Mouse (Mus musculus) brain, embryonic 18.5 days (tissue): ENCODE data around the gene Pde4d.
"Not testable (repeated sequence)": the region's sequence is repeated elsewhere in the genome, so short reads cannot be mapped to it uniquely, and the experiment has no call there.

Source experiments
- DNase-seq: peaks from one replicate; pipeline ENCODE4 v3.0.0-alpha.2; 2012; ENCODE audit warnings: low read depth, low spot score

Pde4d gene

DNA sequence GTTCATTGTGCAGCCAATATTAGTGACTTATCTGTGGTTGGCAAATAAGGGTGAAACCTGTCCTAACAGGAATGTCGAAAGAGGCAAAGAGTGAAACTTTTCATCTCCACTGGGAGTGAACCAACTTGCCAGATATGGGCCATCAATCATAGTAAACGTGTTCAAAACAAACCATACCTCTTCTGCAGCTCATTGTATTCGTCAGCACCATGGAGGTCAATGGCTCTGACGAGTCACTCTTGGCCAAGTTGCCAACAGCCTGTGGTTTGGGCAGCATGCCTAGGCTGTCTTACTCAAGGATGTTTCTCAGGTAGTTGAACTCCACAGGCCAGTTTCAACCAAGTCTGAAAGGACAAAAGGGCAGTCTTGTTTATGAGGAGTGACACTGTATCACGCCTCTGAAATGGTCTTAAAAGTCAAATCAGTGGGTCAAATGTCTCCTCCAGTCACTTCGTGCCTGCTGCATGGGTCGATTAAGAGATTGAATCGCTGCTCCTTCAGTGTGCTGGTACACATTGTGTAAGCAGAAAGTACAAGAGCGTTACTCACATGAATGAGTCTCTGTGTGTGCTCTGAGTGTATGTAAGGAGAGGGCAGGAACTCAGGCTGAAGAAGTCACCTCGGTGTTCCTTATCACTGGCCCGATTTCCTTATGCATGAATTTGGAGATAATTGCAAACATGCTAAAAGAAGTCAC, 1431.6 kb downstream of the Pde4d start:
- DNase-seq: no peak

DNA sequence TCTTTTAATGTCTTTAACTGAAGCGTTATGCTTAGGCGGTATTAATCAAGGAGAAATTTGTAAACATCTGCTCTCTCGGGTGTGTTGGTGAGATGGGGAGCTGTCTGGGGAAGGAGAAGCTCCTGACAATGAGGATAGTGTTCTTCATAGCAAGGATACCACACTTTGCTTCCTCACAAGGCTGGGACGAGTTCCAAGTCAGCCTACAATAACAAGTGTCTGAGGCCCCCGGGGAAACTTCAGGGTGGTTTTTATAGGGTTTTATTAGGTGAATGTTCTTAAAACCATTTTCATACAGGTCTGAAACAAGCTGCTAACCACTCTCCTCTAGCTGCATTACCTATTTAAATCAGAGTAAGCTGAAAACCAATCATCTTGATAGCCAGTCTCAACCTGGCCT, 1433.9 kb downstream of the Pde4d start:
- DNase-seq: no peak

DNA sequence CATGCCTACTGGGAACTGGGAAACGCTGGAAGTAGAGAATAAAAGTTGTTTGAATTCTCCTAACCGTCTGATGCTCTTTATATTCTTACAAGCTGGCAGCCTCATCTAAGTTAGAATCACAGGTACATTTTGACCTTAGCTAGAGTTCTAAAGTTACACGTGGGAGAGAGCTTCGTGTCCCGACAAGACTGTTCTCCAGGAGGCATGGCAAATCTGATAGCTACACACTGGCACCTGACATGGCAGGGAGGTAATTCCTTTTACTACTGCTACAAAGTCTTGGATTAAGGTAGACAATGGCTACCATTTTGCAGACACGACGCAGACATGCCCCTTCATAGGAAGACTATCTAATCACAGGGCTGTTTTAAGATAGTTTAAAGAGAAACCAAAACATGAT, 1435.1 kb downstream of the Pde4d start:
- DNase-seq: no peak

DNA sequence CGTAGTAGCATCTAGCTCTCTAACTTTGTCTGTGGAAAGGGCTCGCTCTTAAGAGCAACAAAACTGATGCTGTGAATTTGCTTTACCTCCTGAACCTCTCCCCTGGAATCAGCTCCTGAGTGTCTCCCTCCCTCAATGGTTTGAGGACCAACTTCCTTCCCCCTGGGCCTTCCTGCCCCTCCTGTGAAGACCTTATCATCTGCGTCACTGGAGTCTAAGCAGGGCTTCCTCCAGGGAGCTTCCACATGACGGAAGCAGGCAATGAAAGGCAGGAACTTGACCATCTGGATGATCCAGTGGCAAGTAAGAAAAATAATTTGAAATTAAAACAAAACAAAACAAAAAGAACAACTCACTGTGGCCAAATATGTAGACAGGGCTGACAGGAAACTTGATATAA, 1438.5 kb downstream of the Pde4d start:
- DNase-seq: no peak

DNA sequence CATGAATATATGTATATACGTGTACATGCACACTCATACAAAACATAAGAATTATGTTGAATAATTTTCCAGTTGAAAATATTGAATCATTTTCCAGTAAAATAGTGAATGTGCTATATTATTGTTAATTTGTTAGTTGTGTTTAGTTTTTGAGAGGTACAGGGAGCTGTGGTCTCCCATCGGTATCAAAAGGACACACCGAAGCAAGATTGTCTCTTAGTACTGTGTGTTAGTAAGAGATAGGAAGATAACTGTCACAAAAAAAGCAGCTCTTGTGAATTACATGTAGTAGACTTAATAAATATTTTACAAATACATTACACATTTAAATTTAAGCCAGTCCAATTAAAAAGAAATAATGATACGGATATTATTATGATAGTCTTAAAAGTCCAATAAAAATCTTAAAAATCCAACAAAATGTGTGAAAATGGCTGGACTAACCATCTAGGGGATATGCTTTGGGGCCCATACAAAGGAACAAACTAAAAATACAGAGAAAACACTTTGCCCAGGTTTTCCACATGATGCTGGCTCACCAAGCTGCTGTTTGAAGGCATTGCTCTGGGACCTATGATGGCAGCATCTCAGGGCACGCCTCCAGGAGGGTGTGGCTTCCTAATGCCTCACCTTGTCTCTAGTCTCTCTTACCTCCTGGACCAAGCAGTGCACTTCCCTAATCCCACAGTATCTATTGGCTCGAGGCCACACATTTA, 1441.6 kb downstream of the Pde4d start:
- DNase-seq: no peak

DNA sequence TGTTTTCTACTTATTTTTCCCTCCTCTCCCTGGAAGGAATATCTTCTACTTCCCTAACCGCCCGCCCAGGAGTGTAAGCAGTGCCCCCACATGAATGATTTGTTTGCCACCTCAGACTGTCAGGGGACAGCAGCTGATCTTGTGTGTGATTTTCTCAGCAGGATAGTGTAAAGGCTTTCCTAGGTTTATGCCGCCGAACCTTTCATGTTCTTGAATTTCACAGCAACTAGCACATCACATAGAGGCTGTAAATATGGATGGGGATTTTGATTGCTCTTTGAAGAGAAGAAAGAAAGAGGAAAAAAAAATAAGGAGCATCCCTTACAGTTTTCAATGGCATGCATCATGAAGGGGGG, 1442.1 kb downstream of the Pde4d start:
- DNase-seq: no peak

DNA sequence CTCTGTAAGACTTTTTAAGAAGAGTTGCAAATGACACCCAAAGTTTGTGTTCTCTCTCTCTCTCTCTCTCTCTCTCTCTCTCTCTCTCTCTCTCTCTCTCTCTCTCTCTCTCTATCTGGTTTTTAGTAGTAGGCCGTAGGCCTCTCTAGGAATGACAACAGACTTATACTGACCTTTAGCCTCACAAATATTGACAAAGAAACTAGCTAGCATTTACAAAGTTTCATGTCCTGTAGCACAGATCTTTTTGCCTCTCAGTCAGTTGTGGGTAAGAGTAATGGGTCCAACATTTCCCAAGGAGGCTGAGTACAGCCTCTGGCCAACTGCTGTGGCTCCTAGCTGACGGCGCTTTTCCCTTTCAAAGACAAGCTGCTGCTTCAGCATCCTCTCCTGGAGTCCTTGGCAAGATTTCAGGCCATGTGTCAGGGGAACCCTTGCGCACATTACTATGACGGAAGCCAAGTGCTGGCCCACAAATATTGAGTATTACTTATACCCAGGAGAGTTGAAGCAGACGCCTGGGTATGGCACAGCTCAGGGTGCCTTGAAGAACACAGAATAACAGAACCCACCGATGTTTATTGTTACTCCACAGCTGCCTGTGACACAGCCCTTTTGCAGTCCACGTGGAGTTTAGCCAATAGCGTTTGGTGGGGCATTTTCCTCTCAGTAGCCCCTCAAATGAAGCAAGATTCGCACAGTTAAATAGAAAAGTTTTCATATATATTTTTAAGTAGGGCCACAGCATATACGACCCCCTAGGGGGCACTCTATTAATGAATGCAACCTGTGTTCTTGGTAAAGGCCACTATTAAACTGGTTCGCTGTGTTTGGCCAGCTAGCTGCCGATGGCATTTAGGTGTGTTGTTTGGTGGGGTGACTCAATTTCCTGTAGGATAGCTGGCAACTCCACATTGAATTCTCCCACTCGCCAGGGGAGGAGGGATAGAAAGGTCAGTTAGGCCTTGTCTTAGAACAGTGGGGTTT, 1450.0 kb downstream of the Pde4d start:
- no peak for DNase-seq

DNA sequence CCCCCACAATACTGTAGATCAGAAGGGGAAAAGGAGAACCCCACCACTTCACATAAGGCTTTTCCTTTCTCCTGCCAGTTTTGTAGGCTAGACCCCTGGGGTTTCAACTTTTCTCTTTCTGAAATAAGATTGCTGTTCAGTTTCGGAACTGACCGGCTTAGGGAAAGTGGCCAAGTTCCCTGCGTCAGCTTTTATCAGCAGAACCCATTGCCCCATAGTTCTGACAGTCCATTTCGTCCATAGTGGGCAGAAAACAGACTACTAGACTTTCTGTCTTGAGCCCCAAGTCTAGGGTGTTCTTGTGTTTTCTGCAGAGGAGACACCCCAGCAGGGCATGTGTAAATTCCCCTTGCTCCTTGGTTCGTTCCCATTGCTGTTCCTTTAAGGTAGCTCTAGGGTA, 1452.1 kb downstream of the Pde4d start:
- no peak for DNase-seq

DNA sequence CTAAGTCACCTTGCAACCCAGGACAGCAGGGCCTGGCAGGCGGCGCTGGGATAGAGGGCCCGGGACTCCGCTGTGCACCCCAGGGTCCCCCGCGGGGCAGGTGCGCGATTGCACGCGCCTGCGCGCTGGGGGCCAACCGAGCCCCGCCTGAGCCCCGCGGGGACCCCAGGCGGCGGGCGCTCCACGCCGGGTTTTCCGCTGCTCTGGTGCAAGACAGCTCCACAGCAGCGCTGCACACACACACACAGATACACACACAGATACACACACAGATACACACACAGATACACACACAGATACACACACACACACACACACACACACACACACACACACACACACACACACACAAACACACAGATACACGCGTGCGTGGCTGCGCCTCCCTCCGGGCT, 1452.7 kb downstream of the Pde4d start:
- not testable (repeated sequence) for DNase-seq

DNA sequence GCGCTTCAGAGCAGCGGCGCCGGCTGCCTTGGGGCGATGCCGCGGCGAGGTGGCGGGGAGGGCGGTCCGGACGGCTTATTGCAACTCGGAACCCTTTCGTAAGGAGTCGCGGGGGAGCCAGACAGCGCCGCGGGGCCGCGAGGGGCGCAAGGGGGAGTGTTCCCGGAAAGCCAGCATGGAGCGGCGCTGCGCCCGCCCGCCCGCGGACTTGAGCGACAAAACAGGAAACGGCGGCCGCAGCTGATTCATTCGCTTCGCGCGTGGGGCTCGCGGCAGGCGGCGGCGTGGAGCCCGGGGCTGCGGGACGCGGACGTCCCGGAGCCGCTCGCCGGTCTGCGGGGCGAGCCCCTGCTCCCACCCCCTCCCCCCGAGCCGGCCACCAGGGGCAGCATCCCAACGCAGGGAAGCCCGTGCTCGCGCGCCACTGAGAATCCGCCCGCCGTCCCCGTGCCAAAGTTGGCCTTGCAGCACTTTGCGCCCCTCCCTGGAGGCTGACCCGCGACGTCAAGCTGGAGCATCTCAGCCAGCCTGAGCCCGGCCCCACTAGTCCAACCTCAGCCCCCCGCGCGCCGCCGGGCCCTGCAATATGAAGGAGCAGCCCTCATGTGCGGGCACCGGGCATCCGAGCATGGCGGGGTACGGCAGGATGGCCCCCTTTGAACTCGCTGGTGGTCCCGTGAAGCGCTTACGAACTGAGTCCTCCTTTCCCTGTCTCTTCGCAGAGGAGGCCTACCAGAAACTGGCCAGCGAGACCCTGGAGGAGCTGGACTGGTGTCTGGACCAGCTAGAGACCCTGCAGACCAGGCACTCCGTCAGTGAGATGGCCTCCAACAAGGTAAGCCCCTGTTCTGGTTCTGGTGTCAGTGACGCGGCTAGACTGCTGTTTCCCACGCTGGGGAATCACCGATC, 1453.4 kb downstream of the Pde4d start:
- no peak for DNase-seq

DNA sequence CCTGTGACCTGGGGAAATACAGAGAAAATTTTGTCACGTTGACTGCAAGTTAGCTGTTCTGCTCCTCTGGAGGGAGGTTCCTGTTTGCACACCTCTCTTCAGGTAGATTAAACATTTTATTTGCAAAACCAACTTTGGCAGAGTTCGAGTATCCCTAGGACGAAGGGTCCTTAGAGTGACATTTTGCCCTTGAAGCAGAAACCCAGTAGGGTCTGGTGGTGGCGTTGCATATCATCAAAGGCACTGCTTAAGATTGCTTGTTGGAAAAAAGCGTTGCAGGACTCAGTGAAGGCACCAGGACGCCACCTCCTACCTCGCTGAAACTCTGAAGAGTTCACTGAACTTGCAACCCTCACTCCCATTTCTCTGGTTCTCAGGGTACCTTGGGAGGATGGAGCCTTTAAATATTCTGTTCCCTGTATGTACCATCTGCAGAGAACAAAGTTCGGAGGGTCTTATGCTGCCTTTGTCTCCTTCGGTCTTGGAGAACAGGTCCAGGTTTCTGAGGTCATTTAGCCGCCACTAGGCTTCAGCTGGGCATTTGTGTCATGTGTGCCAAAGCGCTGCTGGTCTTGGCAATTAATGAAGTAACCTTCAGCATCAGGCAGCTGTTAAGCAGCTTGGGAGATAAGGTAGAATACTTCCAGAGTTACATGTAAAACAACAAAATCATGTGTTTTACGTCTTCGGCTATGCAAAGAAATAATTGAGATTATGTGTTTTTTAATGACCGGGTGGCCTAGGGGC, 1454.2 kb downstream of the Pde4d start:
- no peak for DNase-seq

DNA sequence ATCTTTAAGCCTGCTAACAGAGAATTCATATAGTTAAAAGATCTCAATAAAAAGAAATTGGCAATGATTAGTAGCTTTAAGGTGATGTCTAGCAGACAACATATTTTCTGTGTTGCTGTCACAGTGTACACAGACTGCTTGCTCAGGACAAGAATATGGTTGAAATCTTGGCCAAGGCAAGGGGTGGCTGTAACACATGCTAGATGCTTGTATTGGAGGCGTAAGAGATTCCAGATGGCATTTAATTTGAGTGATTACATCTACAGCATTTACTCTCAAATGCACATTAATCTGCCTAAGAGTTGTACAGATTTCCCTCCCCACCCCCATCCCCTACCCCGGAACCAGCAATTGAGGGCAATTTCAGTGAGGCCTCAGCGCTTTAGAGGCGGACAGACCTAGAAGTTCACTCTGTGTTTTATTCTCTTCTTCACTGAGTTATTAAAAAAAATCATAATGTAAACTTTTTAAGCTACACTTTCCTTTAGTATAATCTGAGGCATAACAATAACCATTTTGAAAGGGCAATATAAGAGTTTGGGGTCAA, 1456.7 kb downstream of the Pde4d start:
- no peak for DNase-seq

DNA sequence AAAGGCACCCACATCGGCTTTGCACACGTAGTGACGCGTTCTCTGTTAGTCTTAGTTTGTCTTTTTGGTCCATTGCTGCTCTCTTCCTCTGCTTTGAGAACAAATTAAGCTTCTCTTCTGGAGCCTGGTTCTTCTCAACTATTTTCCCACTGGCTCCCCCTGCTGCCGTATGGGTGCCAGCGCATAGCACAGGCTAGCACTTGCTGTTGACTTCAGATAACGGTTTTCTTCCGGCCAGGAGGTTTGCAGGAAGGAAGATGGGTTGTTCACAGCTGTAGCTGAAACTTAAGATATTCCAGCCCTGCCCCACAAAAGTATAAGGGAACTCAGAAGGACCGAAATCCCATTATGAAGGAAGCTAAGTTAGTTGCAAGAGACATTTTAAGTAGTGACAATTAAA, 1457.9 kb downstream of the Pde4d start:
- DNase-seq: no peak

DNA sequence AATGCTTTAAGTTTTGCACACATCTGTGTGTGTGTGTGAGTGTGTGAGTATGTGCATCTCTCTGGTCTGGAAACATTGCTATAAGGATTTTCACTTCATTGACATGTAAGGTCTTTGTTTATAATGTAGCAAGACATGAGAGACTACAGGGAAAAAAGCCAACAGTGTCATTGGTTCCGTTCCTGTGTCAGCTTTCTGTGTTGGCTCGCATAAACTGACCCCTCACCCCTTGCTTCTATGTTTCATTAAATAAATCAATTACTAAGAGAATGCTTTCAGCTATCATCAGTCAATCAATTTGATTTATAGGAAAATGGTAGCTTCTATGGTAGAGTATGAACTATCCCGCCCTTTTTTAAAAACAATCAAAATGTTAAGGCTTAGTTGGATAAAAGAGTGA, 1458.6 kb downstream of the Pde4d start:
- no peak for DNase-seq

DNA sequence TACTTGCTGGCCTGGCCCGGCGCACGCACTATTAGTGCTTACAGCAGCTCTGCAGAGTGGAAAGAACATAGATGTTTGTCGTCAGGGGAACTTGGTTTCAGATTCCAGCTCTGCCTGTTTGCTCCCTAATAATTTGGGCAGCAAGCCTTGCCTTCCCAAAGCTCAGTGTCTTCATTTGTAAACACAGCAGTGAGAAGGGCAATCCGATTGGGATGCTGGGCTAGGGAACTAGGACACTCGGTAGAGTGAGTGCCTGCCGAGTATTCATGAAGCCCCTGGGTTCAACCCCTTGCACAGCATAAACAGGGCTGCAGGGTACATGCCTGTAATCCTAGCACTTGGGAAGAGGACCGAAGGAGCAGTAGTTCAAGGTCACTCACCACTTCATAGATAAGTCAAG, 1459.4 kb downstream of the Pde4d start:
- no peak for DNase-seq

DNA sequence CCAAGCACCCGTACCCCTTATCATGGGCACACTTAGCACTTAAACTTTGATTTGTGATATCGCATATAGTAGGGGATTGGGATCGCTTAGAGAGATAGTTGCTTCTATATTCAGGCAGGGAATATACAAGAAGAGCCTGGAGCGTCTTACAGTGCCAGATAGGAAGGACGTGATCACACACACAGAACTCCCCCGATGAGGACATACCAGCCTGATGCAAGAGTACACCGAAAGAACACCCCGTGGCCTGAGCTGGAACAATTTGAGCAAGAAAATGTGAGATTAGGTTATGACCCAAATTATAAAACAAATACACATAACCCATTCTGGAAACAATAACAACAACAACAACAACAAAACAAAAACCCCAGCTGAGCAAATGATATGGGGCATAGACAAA, 1461.2 kb downstream of the Pde4d start:
- no peak for DNase-seq

DNA sequence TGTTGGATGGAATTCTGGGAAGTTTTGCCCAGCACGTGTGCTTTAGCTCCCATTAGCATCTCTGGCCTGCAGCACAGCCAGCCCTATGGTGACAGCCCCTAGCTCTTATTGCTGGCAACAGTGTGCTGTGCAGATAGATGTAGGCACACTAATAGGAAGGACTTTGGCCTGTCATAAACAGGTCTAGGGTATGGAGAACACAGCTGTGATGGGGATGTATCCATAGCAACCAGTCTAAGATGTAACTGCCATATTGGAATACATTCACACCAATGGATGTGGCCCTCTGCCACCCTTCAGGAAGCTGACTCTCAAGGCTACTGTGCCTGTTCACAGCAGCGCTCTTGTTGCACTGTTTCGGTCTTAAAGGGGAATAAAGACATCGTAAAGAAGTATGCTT, 1462.9 kb downstream of the Pde4d start:
- DNase-seq: no peak

DNA sequence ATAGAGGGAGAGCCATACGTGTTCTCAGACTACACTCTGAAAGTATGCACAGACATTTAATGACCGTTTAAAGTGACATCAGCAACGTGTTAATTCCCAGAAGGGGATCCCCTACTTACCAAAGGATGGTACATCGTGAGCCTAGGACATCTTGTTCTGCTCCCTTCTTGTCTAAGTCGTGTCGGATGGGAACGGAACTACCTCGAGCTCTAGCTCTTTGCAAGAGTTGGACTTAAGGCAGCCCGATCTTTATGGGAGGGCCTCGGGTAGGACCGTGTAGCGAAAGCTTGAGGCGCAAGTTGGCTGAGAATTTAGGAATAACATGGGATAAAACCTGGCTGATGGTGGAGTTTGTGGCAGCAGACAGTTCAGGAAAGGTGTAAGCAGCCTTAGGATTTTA, 1464.5 kb downstream of the Pde4d start:
- no peak for DNase-seq

DNA sequence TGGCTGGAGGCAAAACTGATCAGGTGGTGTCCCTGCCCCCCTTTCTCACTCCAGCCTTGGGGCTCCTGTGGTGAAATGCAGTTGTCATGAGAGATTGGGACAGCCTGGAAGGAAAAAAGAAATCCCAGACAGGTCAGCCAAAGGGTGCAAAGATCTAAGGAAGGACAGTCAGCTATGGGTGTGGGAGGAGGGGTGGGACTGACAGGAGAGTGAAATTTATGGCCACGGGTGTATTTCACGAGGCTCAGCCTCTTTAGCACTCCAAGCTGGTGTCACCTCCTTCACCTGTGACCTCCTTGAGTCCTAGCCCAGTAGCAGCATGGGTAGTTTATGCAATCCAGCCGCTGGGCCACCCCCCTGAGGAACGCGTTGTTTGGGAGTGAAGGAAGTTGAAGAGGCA, 1465.1 kb downstream of the Pde4d start:
- DNase-seq: no peak

DNA sequence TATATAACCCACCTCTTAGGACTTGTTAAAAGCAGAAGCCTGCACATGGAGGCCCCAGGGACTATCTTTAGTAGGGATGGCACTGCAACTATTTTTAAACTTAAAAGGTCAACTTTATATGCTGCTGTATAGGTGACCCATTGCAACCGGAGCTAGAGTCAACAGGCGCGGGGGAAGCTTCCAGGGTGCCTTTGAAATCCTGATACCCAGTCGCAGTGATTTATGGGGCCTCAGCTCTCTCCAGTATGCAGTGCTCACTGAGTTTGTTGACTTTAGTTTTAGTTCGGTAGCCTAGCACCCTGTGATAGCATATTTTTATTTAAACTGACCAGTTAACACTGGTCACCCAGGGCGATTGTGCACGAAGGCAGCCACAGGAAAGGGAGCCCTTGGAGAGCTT, 1465.8 kb downstream of the Pde4d start:
- no peak for DNase-seq
